Mouse (Mus musculus) monocyte, adult 2 months (primary cell): ENCODE measurements around the gene Olfr1471.
"Not testable (repeated sequence)": the region's sequence is repeated elsewhere in the genome, so short reads cannot be mapped to it uniquely, and the experiment has no call there.

Source experiments
- DNase-seq, 2 experiments: peaks; one replicate each; pipeline ENCODE4 v3.0.0; 2022; ENCODE audit warnings: low spot score in 2 of 2, low read depth in 1 of 2

The Olfr1471 gene

DNA sequence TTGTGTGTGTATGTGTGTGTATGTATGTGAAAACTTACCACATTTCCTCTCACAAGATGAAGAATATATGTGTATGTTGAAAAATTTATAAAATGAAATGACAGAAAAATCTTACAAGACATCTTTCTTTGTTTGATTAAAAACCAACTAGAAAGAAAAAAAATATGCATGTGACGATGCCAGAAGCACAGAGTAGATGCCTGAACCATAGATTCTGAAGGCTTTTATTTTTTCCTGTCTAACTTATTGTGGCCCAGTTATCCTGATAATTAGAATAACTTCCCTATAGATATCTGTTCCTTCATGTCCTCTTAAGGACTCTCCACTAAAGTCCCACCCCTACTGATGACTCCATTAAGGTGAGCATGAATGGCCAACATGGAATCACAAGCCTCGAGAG, at the start of gene Olfr1471:
Gene Olfr1471, plus strand, starts transcription at position 301 of the 400 bp plus-strand sequence.
- DNase-seq, result not testable (repeated sequence)

- no peak for DNase-seq
Measured at GRCm38 (mm10) chr19:13407549-13407948, 35.7 kb upstream of the Olfr1471 start, which contains the start of gene Olfr1469. Gene Olfr1469, plus strand, starts transcription at chr19:13407849.

DNA sequence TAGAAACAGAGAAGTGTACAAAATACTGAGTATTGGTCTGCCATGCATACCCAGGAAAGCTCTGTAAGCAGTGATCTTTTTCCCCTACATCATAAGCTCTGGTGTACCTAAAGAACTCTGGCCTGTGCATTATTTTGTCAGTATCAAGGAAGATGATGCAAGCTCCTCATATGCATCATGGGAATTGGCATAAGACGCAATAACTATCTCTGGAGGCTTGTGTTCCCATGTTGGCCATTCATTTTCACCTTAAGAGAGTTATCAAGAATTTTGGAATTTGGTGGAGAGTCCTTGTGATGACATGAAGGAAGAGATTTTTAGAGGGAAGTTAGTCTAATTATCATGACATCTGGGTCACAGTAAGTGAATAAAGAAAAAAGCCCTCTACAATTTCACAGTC, 12.8 kb downstream of the Olfr1471 start, which contains the start of gene Olfr1472:
Gene Olfr1472, minus strand, starts transcription at position 101 of the 400 bp plus-strand sequence.
- no peak for DNase-seq

DNA sequence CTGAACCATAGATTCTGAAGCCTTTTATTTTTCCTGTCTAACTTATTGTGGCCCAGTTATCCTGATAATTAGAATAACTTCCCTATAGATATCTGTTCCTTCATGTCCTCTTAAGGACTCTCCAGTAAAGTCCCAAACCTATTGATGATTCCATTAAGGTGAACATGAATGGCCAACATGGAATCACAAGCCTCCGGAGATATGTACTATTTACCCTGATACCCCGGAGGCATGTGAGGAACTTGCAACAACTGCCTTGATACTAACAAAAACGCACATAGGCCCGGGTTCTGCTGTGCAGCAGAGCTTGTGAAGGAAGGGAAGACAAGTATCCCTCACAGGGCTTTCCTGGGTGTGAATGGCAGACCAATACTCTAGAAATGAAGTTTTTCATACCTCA, 26.1 kb downstream of the Olfr1471 start, which contains the start of gene Olfr1474:
Gene Olfr1474, plus strand, starts transcription at position 301 of the 400 bp plus-strand sequence.
- not testable (repeated sequence) for DNase-seq

DNA sequence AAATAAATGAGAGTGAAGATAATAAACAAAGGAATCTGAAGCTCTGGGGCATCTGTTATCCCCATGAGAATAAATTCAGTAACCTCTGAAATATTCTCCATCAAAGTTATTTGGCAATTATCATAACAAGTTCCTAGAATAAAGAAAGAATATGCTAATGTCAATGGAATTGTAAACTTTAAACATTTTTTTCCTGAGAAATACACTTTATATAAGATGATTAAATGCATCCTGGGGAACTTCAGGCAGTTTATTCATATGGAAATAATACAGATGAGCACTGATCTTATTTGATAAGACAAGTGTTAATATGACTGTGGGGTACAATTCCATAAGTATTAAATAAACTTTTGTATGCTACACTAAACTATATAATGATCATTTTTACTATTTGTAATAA, 36.9 kb downstream of the Olfr1471 start, which contains the start of gene Olfr1475:
Gene Olfr1475, minus strand, starts transcription at position 101 of the 400 bp plus-strand sequence.
- DNase-seq, result no peak

- DNase-seq, result no peak
Measured at GRCm38 (mm10) chr19:13500246-13500645, 57.0 kb downstream of the Olfr1471 start, which contains the start of gene Olfr1477. Gene Olfr1477, plus strand, starts transcription at chr19:13500546.
